Mouse (Mus musculus) megakaryocyte-erythroid progenitor cell, adult 5-6 weeks (primary cell): ENCODE measurements around the gene Taar5. TPM values are rescaled to one million over a fixed set of nuclear protein-coding genes. Genes with fewer than 3 reads are reported as not detected.

Experiments
- ATAC-seq: replicated peaks from 2 replicates; pipeline ENCODE4 v1.8.0; 2016; ENCODE audit warnings: mild to moderate bottlenecking, inconsistent platforms; ENCODE audit not compliant: severe bottlenecking, poor library complexity, low FRiP score, low TSS enrichment
- total RNA-seq, 2 experiments: library from RNA; stranded (forward) in 1 of 2; stranded (reverse) in 1 of 2; fragments of 200-1000, 215-1000 nt in 1 of 2; fragments of >200 nt in 1 of 2; fragmentation: Nextera tagmentation in 1 of 2; gene quantifications; 2 replicates each; pipeline ENCODE4 v1.2.3; 2014 to 2017

The Taar5 gene
- total RNA-seq (2014; fragmentation: Nextera tagmentation) (not detected in 2 replicates), total RNA-seq (2017) (not detected in 2 replicates)

- ATAC-seq, result no peak
Observed at GRCm38 (mm10) chr10:23970656-23971165, at the start of gene Taar5. Gene Taar5 (plus strand): TSS chr10:23970706.

- no peak for ATAC-seq
Observed at GRCm38 (mm10) chr10:23922468-23922867, 48.0 kb upstream of the Taar5 start.

GRCm38 (mm10) chr10:23923941-23924340 lies 46.6 kb upstream of the Taar5 start:
- no peak for ATAC-seq

- ATAC-seq, result no peak
Observed at GRCm38 (mm10) chr10:23937613-23938012, 32.9 kb upstream of the Taar5 start.

- no peak for ATAC-seq
Observed at GRCm38 (mm10) chr10:23938312-23938711, 32.2 kb upstream of the Taar5 start, which contains the start of gene Taar2. Gene Taar2 (plus strand): TSS chr10:23938572.

GRCm38 (mm10) chr10:23942465-23942864 lies 28.0 kb upstream of the Taar5 start:
- ATAC-seq, result no peak

- ATAC-seq, result no peak
Observed at GRCm38 (mm10) chr10:23948026-23948425, 22.5 kb upstream of the Taar5 start.

GRCm38 (mm10) chr10:23949508-23950005 lies 20.9 kb upstream of the Taar5 start, which contains the start of gene Taar3:
Gene Taar3 (plus strand): TSS chr10:23949558.
- no peak for ATAC-seq

- no peak for ATAC-seq
Observed at GRCm38 (mm10) chr10:23951714-23952113, 18.8 kb upstream of the Taar5 start.

- ATAC-seq, result no peak
Observed at GRCm38 (mm10) chr10:23959071-23959470, 11.4 kb upstream of the Taar5 start.

GRCm38 (mm10) chr10:23960444-23960915 lies 10.0 kb upstream of the Taar5 start, which contains the start of gene Taar4:
Gene Taar4 (plus strand): TSS chr10:23960494.
- ATAC-seq, result no peak

GRCm38 (mm10) chr10:23963444-23963843 lies 7.1 kb upstream of the Taar5 start:
- ATAC-seq, result no peak

GRCm38 (mm10) chr10:23964921-23965610 lies 5.4 kb upstream of the Taar5 start:
- ATAC-seq, result no peak

- no peak for ATAC-seq
Observed at GRCm38 (mm10) chr10:23971256-23971655, 750 bp downstream of the Taar5 start.

GRCm38 (mm10) chr10:23977958-23978357 lies 7.5 kb downstream of the Taar5 start:
- no peak for ATAC-seq

GRCm38 (mm10) chr10:23978901-23979705 lies 8.6 kb downstream of the Taar5 start:
- peak; percentile 96 for ATAC-seq

- ATAC-seq, result no peak
Observed at GRCm38 (mm10) chr10:23985546-23985945, 15.0 kb downstream of the Taar5 start, which contains the start of gene Taar6. Gene Taar6 (minus strand): TSS chr10:23985646.

GRCm38 (mm10) chr10:23986419-23986818 lies 15.9 kb downstream of the Taar5 start:
- no peak for ATAC-seq

GRCm38 (mm10) chr10:23993381-23993780 lies 22.9 kb downstream of the Taar5 start, which contains the start of gene Taar7a:
Gene Taar7a (minus strand): TSS chr10:23993481.
- ATAC-seq, result no peak

- no peak for ATAC-seq
Observed at GRCm38 (mm10) chr10:23999639-24000038, 29.1 kb downstream of the Taar5 start, which contains the start of gene Taar7b. Gene Taar7b (plus strand): TSS chr10:23999939.
